Mouse (Mus musculus): ENCODE data around the gene Tesc.

DNA sequence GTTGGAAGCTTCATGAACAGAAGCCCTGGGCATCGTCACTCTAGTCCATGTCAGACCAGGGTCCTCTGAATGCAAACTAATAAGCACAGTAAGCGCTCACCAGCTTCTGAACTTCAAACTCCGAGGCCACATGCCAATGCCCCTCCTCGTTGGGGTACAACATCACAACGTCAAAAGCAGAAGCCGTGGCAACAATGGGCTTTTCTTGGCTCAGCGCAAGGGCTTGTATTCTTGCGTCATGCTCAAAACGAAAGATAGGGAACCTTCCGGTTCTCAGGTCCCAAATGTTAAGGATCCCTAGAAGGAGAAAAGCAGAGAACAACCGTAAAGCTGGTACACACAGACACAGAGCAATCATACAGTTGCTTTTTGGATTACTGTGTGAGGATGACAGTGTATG is 67.9 kb downstream of the Tesc start:
- no peak for TF ChIP-seq POLR2A (IDR thresholded peaks at IDR 0.05; ENCODE audit: insufficient read depth, low read length)
- no peak for TF ChIP-seq CTCF (IDR thresholded peaks at IDR 0.05; ENCODE audit: low read depth, low read length)

All from ES-Bruce4 (cell line).